Mouse (Mus musculus) intestine, embryonic 16.5 days (tissue): ENCODE results near the gene Nbea. TPM values are rescaled to one million over a fixed set of nuclear protein-coding genes. Genes with fewer than 3 reads are reported as not detected.

Experiments used
- ATAC-seq: fragments of 200-750 bp; cut with Nextera tagmentation; 2 replicates; pipeline ENCODE4 v1.8.0; 2017; ENCODE audit warnings: moderate TSS enrichment, moderate library complexity
- H3K27ac ChIP-seq: fragments of 300-500 bp; sonication (generic); 2 replicates; pipeline ENCODE4 v1.5.1; 2014; ENCODE audit warnings: mild to moderate bottlenecking, low read length
- H3K27me3 ChIP-seq: fragments of 300-500 bp; sonication (generic); replicated peaks from 2 replicates; pipeline ENCODE4 v1.6.1; 2014; ENCODE audit warnings: low read length, control low read depth, mixed read lengths; ENCODE audit not compliant: control insufficient read depth, insufficient read depth
- H3K36me3 ChIP-seq: fragments of 300-500 bp; sonication (generic); 2 replicates; pipeline ENCODE4 v1.6.1; 2014; ENCODE audit warnings: low read length, control low read depth; ENCODE audit not compliant: control insufficient read depth, insufficient read depth
- H3K4me1 ChIP-seq: fragments of 300-500 bp; sonication (generic); 2 replicates; pipeline ENCODE4 v1.6.1; 2014; ENCODE audit warnings: low read length, control low read depth, mixed read lengths; ENCODE audit not compliant: control insufficient read depth, insufficient read depth
- H3K4me2 ChIP-seq: fragments of 300-500 bp; sonication (generic); 2 replicates; pipeline ENCODE4 v1.6.1; 2014; ENCODE audit warnings: low read depth, low read length, control low read depth
- H3K4me3 ChIP-seq: fragments of 300-500 bp; sonication (generic); 2 replicates; pipeline ENCODE4 v1.5.1; 2014; ENCODE audit warnings: mild to moderate bottlenecking, low read length
- H3K9ac ChIP-seq: fragments of 300-500 bp; sonication (generic); 2 replicates; pipeline ENCODE4 v1.6.1; 2014; ENCODE audit warnings: low read depth, low read length
- H3K9me3 ChIP-seq: fragments of 300-500 bp; sonication (generic); 2 replicates; pipeline ENCODE4 v1.6.1; 2016; ENCODE audit warnings: low read length, control low read depth; ENCODE audit not compliant: control insufficient read depth
- WGBS: fragments of 180-500 bp; shearing (Covaris S2); extraction: QIAGEN DNeasy Blood & Tissue Kit; methylation state at CpG from one replicate; pipeline ENCODE4 v1.1.7; 2014; 5-methylcytosine and 5-hydroxymethylcytosine counted together
- polyA plus RNA-seq: library from polyadenylated mRNA; unstranded; fragments of >200 nt; fragmentation: Nextera tagmentation; extraction: Ambion mirVana; gene quantifications from 2 replicates; pipeline ENCODE4 v1.2.1, GENCODE M21; 2015

Nbea gene
- polyA plus RNA-seq, 1 experiment from 2014 or later, result 5.6 TPM

GRCm38 (mm10) chr3:55818082-55818481 is 365.4 kb downstream of the Nbea start:
- no peaks in the 10 kb centered on the region for H3K27me3 ChIP-seq
- no peak overlapping the region for H3K27ac ChIP-seq
- H3K4me2 ChIP-seq, result no peak overlapping the region
- no peak overlapping the region for H3K9ac ChIP-seq
- 59% methylated on average over 2 of the region's 2 CpGs for WGBS
- peaks cover 5% of the 10 kb centered on the region; the same call in 1 of the 2 replicates for H3K4me1 ChIP-seq
- no peaks in the 10 kb centered on the region for H3K36me3 ChIP-seq
- no peak overlapping the region for H3K4me3 ChIP-seq
- peak; percentile 78 for ATAC-seq
- no peaks in the 10 kb centered on the region for H3K9me3 ChIP-seq

DNA sequence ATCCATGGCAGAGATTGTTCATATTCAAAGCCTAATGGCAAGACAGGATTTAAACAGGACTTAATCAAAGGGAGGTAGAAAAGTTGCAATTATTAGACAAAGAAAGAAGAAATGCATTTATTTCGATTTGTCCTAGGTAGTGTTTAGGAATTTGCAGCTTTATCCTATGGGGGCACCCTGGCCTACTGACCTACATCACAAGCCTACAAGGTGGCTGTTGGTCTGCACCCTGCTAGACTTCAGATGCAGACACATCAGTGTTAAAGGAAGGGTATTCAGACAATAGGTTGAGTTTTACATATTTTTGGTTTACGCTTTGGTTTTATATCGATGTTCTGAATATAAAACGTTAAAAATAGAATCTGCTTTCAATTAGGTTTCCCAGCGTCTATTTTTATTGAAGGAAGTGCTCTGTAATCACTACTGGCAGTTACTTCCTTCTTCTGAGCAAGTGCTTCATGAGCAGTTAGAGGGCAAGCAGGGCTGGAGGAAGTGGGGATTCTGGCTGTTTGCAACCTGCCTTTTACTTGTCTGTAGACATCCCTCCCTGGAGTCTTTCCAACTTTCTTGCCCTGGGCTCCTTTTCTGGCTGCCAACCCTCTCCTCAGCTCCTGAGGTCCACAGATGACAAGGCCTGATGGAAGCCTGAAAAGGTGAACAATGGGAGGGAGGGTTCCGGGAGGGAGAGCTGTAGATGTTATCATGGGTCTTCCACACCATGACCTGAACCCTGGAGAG is 366.7 kb downstream of the Nbea start:
- H3K36me3 ChIP-seq, result no peaks in the 10 kb centered on the region
- H3K9ac ChIP-seq, result no peak overlapping the region
- no peaks in the 10 kb centered on the region for H3K9me3 ChIP-seq
- H3K4me3 ChIP-seq, result no peak overlapping the region
- WGBS, result 70% methylated on average over 6 of the region's 6 CpGs
- H3K27ac ChIP-seq, result no peak overlapping the region
- H3K27me3 ChIP-seq, result no peaks in the 10 kb centered on the region
- no peak overlapping the region for H3K4me2 ChIP-seq
- ATAC-seq, result no peak
- peaks cover 5% of the 10 kb centered on the region; the same call in 1 of the 2 replicates for H3K4me1 ChIP-seq

- H3K27me3 ChIP-seq, result no peaks in the 10 kb centered on the region
- H3K27ac ChIP-seq, result no peak overlapping the region
- no peak overlapping the region for H3K9ac ChIP-seq
- H3K4me3 ChIP-seq, result no peak overlapping the region
- WGBS, result 74% methylated on average over 5 of the region's 5 CpGs
- H3K36me3 ChIP-seq, result no peaks in the 10 kb centered on the region
- no peaks in the 10 kb centered on the region for H3K9me3 ChIP-seq
- peaks cover 5% of the 10 kb centered on the region; the same call in 1 of the 2 replicates for H3K4me1 ChIP-seq
- no peak for ATAC-seq
- no peak overlapping the region for H3K4me2 ChIP-seq
These were observed 367.4 kb downstream of the Nbea start for GRCm38 (mm10) chr3:55816096-55816495.

- Histone ChIP-seq H3K4me1 (peaks cover 5% of the 10 kb centered on the region; the same call in 1 of the 2 replicates), H3K4me3 (no peak overlapping the region), H3K4me2 (no peak overlapping the region), H3K36me3 (no peaks in the 10 kb centered on the region), H3K9me3 (no peaks in the 10 kb centered on the region), H3K27me3 (no peaks in the 10 kb centered on the region), H3K9ac (no peak overlapping the region), H3K27ac (no peak overlapping the region)
- 73% methylated on average over 5 of the region's 5 CpGs for WGBS
- no peak for ATAC-seq
These were observed 368.4 kb downstream of the Nbea start for GRCm38 (mm10) chr3:55814993-55815625.

DNA sequence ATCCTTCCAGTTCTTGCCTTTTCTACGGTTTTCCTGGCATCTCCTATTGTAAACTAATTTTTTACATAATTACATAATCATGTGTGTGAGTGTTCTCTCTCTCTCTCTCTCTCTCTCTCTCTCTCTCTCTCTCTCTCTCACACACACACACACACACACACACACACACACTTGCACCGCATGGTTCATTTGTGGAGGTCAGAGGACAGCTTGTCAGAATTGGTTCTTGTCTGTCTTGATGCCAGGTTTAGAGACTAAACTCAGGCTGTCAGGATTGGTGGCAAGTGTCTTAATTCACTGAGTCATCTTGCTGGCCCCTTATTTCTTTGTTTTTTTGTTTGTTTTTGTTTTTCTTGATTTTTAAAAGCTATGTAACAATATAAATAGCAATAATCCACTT is 388.7 kb downstream of the Nbea start:
- Histone ChIP-seq H3K9me3 (no peaks in the 10 kb centered on the region), H3K4me1 (no peaks in the 10 kb centered on the region), H3K36me3 (no peaks in the 10 kb centered on the region), H3K27ac (no peak overlapping the region), H3K9ac (no peak overlapping the region), H3K4me3 (no peak overlapping the region), H3K27me3 (no peaks in the 10 kb centered on the region), H3K4me2 (no peak overlapping the region)
- WGBS, result 70% methylated on average over 2 of the region's 2 CpGs
- no peak for ATAC-seq

DNA sequence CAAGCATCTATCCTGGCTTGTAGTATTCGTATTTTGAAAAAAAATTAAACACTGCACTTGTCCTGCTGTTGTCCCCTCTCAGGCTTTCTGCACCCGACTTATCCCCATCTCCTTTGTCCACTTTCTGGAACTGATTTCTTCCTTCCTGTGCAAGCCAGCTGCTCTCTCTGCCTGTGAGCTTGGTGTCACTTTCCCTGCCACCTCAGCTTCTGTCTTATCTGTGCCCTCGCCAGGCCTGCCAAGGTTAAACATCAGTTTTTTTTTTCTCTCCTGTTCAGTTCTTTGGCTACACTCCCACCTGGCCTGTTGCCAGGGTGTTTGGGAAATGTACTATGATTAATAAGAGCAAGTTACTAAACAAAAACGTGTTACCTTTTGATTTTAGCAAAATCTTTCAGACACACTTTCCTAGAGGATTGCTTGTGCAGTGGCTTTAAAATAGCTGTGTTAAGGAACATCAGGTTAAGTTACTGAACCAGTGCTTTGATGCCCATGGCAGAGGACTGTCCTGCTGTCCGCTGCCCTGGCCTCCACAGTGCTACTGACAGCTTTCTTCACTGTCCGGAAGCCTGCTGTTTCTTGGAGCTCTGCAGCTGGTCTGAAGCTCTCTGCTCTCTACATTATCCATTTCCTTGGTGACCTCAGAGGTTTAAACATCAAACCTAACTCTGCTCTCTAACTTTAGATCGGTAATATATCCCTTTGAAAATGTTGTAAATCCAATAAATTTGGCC is 389.5 kb downstream of the Nbea start:
- ATAC-seq, result no peak
- no peak overlapping the region for H3K4me2 ChIP-seq

GRCm38 (mm10) chr3:55792251-55792650 is 391.2 kb downstream of the Nbea start:
- H3K4me1 ChIP-seq, result no peaks in the 10 kb centered on the region; the same call in 1 of the 2 replicates
- no peak overlapping the region for H3K27ac ChIP-seq
- no peak for ATAC-seq
- H3K9ac ChIP-seq, result no peak overlapping the region
- H3K4me3 ChIP-seq, result no peak overlapping the region
- 73% methylated on average over 5 of the region's 5 CpGs for WGBS
- H3K9me3 ChIP-seq, result no peaks in the 10 kb centered on the region
- no peaks in the 10 kb centered on the region for H3K36me3 ChIP-seq
- no peak overlapping the region for H3K4me2 ChIP-seq
- 0 out of 2 replicates have a peak, but pooled peaks cover 4% of the 10 kb centered on the region for H3K27me3 ChIP-seq

More for the DNA sequence above, 389.5 kb downstream of the Nbea start:
- Histone ChIP-seq H3K36me3 (no peaks in the 10 kb centered on the region), H3K4me1 (no peaks in the 10 kb centered on the region), H3K9me3 (no peaks in the 10 kb centered on the region), H3K27me3 (no peaks in the 10 kb centered on the region), H3K9ac (no peak overlapping the region), H3K4me3 (no peak overlapping the region), H3K27ac (no peak overlapping the region)
- 59% methylated on average over 7 of the region's 7 CpGs for WGBS

DNA sequence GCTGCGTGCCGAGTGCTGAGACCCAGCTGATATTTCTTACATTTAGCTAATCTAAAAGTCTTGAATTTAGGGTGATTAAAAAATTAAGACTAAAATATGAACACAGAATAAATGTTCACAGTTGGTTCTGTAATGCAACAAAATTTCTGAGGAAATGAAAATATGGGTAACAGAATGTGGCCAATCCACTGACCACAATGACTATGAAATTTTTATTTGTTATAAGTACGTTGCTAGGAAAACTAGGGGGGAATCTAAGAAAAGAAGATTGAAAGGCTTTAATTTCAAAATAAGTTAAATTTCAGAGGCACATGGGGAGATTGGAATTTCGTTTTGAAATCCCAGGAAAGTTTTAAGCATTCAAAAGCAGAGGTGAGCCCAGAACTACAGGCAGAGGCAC is 392.9 kb downstream of the Nbea start:
- no peak for ATAC-seq
- Histone ChIP-seq H3K27ac (no peak overlapping the region), H3K4me1 (no peaks in the 10 kb centered on the region; the same call in 1 of the 2 replicates), H3K9me3 (no peaks in the 10 kb centered on the region), H3K36me3 (no peaks in the 10 kb centered on the region), H3K4me2 (no peak overlapping the region), H3K27me3 (peaks cover 5% of the 10 kb centered on the region; the same call in 1 of the 2 replicates), H3K9ac (no peak overlapping the region), H3K4me3 (no peak overlapping the region)
- WGBS, result 79% methylated on average over 4 of the region's 4 CpGs

DNA sequence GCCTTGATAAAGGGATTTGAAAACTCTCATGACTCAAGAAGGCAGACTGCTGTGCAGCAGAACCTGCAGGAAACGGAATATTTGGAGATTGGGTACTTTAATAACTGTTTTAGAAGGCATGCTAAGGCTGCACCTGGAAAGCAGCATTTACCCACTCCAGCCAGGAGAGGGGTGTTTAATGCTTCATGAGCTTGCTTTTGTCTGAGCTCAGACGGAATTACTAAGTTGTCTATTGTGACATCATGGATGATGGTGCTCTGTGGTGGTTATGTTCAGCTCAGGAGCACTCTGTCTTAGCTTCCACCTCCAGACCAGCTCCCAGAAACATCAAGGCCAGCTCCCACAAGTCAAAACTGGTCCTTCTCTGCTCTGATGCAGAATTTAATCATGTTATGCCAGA is 393.6 kb downstream of the Nbea start:
- Histone ChIP-seq H3K27me3 (peaks cover 6% of the 10 kb centered on the region; the same call in 1 of the 2 replicates), H3K9ac (no peak overlapping the region), H3K9me3 (no peaks in the 10 kb centered on the region), H3K27ac (no peak overlapping the region), H3K4me3 (no peak overlapping the region), H3K4me1 (no peaks in the 10 kb centered on the region; the same call in 1 of the 2 replicates), H3K4me2 (no peak overlapping the region), H3K36me3 (no peaks in the 10 kb centered on the region)
- 53% methylated on average over 2 of the region's 2 CpGs for WGBS
- ATAC-seq, result no peak
